Mouse (Mus musculus) forebrain, embryonic 14.5 days (tissue): ENCODE results near the gene Podxl. TPM values are rescaled to one million over a fixed set of nuclear protein-coding genes. Genes with fewer than 3 reads are reported as not detected.
A peak's percentile ranks its signal among the peaks of the same experiment; 100 is the strongest.

Experiments
- ATAC-seq: fragments of 200-750 bp; cut with Nextera tagmentation; 2 replicates; pipeline ENCODE4 v1.8.0; 2017; ENCODE audit warnings: mild to moderate bottlenecking, moderate library complexity
- DNase-seq: peaks from one replicate; pipeline ENCODE4 v3.0.0-alpha.2; 2015; ENCODE audit warnings: low spot score
- H3K27ac ChIP-seq: fragments of 300-500 bp; sonication (generic); 2 replicates; pipeline ENCODE4 v1.5.1; 2014; ENCODE audit warnings: low read depth, mild to moderate bottlenecking, control low read depth, low read length, moderate library complexity
- H3K27me3 ChIP-seq: fragments of 300-500 bp; sonication (generic); replicated peaks from 2 replicates; pipeline ENCODE4 v1.6.1; 2014; ENCODE audit warnings: low read length, control low read depth, mixed read lengths; ENCODE audit not compliant: control insufficient read depth, insufficient read depth
- H3K36me3 ChIP-seq: fragments of 300-500 bp; sonication (generic); 2 replicates; pipeline ENCODE4 v1.6.1; 2014; ENCODE audit warnings: low read length, control low read depth; ENCODE audit not compliant: control insufficient read depth, insufficient read depth
- H3K4me1 ChIP-seq: fragments of 300-500 bp; sonication (generic); 2 replicates; pipeline ENCODE4 v1.6.1; 2014; ENCODE audit warnings: antibody characterized with exemption, low read length, control low read depth; ENCODE audit not compliant: control insufficient read depth, insufficient read depth
- H3K4me2 ChIP-seq: fragments of 300-500 bp; sonication (generic); 2 replicates; pipeline ENCODE4 v1.6.1; 2014; ENCODE audit warnings: mild to moderate bottlenecking, control low read depth, low read length
- H3K4me3 ChIP-seq: fragments of 300-500 bp; sonication (generic); 2 replicates; pipeline ENCODE4 v1.5.1; 2014; ENCODE audit warnings: low read depth, low read length, control low read depth
- H3K9ac ChIP-seq: fragments of 300-500 bp; sonication (generic); 2 replicates; pipeline ENCODE4 v1.6.1; 2014; ENCODE audit warnings: mild to moderate bottlenecking, low read length, control low read depth, moderate library complexity
- H3K9me3 ChIP-seq: fragments of 300-500 bp; sonication (generic); replicated peaks from 2 replicates; pipeline ENCODE4 v1.6.1; 2016; ENCODE audit warnings: low read length, control low read depth, mixed read lengths; ENCODE audit not compliant: control insufficient read depth
- WGBS: fragments of 180-500 bp; shearing (Covaris S2); extraction: QIAGEN DNeasy Blood & Tissue Kit; methylation state at CpG from one replicate; pipeline ENCODE4 v1.1.7; 2014; 5-methylcytosine and 5-hydroxymethylcytosine counted together
- polyA plus RNA-seq: library from polyadenylated mRNA; unstranded; fragments of >200 nt; fragmentation: Nextera tagmentation; extraction: Ambion mirVana; gene quantifications from 2 replicates; pipeline ENCODE4 v1.2.1, GENCODE M21; 2014

Gene Podxl
- polyA plus RNA-seq, 1 experiment from 2014 or later: 10.7 TPM

DNA sequence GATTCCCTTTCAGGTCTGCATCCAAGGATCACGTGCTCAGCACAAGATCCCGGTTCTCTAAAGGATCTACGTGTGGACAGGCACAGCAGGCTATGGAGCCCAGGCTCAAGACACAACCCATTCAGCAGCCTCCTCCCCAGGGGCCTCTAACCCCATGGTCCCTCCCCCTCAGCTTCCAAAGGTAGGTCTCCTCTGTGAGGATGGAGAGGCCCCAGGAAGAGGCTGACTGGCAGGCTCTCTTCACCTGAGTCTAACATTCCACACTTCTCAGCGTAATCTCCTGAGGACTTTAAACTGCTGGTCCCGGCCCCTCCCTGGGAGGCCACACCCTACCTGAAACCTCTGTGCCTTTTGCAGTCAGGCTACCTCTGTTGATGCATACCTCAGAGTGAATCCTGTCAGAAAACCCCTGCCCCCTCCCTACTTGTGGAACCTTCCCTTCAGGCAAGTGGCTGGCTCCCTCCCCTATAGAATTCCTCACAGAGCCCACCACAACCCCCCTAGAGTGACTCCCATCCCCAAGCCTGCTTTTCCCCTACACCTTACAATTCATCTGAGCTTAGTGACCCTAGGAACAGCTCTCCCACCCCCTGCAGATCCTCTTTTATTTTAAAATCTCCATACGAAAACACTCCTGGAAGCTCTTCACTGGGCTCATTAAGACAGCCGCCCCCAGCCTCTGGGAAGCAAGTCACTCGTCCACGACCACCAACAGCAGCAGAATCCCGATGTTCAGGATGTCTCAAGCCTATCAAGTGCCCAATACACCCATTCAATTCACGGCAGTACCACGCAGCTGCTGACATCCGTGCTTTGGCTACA, 3.4 kb downstream of the Podxl start:
- DNase-seq (no peak), ATAC-seq (no peak)
- Histone ChIP-seq H3K4me1 (peaks cover 24% of the 10 kb centered on the region), H3K36me3 (no peaks in the 10 kb centered on the region), H3K4me3 (no peak overlapping the region), H3K4me2 (peak overlapping the region; percentile 96), H3K27me3 (no peaks in the 10 kb centered on the region), H3K9me3 (no peaks in the 10 kb centered on the region), H3K9ac (0 out of 2 replicates have a peak overlapping the region, but pooled peaks have one; percentile 8), H3K27ac (no peak overlapping the region)
- 9% methylated on average over 13 of the region's 13 CpGs for WGBS

DNA sequence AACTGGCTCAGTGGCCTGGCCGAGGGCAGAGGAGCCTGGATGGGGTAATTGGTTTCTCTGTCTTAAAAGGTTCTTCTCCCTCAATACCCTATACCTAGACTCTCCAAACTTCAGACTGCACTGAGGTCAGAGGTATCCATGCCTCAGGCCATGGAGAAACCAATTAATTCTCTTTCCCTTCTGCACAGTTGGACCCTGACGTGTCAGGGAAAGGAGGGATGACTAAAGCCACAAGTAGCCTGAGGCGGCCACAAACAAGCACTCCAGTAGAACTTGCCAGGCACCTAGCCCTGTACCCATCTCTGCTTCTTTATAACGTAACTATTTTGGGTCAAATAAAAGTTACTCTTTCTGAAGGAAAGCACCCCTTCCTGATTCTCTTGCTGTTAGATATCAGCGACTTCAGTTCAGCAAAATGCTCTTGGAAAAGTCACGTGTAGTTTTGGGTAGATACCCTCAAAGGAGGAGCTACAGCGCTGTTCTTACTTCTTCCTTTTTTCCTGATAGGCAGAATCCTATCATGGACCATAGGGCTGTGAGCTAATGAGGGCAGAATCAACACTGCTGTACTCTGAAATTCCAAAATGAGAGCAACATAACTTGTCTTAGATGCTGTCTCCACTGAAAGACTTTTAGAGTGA, 7.2 kb downstream of the Podxl start:
- no peak for DNase-seq
- no peak for ATAC-seq
- WGBS: 86% methylated on average over 7 of the region's 7 CpGs

DNA sequence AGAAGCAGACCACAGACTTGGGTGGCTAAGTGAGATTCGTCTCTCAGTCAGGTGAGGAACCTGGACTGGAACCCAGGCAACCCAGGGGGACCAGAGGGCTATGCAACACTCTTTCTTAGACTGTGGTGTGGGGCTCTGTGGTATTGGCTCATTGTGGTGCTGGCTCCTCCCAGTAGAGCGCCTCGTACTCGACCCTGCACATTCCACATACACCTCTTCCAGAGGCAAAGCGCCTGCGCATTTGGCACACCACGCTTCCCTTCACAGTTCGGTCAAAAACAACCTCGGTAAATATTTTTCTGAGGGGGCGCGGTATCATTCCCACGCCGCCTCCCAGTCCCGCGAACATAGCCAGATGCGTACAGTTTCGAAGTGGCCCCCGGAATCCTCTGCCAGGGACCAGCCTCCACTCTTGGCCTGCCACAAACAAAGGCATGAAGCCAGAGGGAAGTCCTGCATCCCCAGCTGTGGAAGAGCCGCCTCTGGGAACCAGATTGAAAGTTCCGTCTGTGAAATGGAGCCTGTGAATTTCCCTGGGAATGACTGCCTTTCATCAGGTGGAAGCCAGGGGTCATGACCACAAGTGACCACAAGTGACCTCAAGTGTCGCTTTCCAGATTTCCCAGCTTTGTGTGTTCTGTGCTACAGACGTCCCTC, 12.8 kb downstream of the Podxl start:
- H3K27me3 ChIP-seq: no peaks in the 10 kb centered on the region
- peaks cover 8% of the 10 kb centered on the region for H3K4me1 ChIP-seq
- no peak overlapping the region for H3K9ac ChIP-seq
- no peak overlapping the region for H3K4me3 ChIP-seq
- H3K27ac ChIP-seq: no peak overlapping the region
- ATAC-seq (no peak), DNase-seq (no peak)
- no peaks in the 10 kb centered on the region for H3K9me3 ChIP-seq
- no peaks in the 10 kb centered on the region for H3K36me3 ChIP-seq
- whole genome bisulfite sequencing: 83% methylated on average over 22 of the region's 22 CpGs
- H3K4me2 ChIP-seq: no peak overlapping the region

More for the DNA sequence above, 7.2 kb downstream of the Podxl start:
- no peak overlapping the region for H3K4me2 ChIP-seq
- H3K27ac ChIP-seq: no peak overlapping the region
- H3K4me1 ChIP-seq: peaks cover 10% of the 10 kb centered on the region
- H3K9ac ChIP-seq: no peak overlapping the region
- H3K4me3 ChIP-seq: no peak overlapping the region
- no peaks in the 10 kb centered on the region for H3K36me3 ChIP-seq
- H3K27me3 ChIP-seq: no peaks in the 10 kb centered on the region
- no peaks in the 10 kb centered on the region for H3K9me3 ChIP-seq

DNA sequence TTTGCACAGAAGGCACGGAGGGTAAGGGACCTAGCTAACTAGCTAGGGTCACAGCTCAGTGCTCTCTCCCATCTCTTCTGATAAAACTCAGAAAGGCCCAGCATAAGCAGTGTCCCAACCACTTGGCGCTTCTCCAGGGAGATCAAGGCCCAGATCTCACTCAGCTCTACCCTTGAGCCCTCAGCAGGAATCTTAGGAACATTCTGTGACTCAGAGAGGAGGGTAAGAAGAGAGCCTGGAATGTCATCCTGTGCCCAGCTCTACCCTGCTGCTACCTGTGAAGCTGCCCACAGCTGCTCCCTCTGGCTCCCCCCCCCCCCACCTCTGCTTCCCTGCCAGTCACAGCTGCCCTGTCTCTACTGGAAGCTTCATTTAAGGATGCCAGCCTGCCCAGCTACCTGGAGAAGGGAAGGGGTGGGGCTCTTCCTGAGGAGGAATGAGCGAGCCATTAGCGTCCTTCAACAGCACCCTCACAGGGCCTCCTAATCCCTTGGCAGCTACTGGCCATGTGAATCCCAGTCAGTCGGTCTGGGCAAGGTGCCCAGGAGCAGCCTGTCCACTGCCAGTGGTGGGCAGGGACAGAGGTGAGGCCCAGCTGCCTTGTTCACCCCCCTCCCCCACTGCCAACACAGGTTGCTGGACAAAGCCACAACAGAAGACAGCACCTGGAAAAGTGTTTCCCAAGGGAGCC, 14.3 kb downstream of the Podxl start:
- DNase-seq: peak; percentile 78
- Histone ChIP-seq H3K9ac (no peak overlapping the region), H3K9me3 (no peaks in the 10 kb centered on the region), H3K4me2 (no peak overlapping the region), H3K27me3 (no peaks in the 10 kb centered on the region), H3K27ac (peak overlapping the region; percentile 23), H3K4me3 (no peak overlapping the region), H3K4me1 (peaks cover 8% of the 10 kb centered on the region), H3K36me3 (no peaks in the 10 kb centered on the region)
- ATAC-seq: peak; percentile 81
- WGBS: 37% methylated on average over 5 of the region's 5 CpGs

DNA sequence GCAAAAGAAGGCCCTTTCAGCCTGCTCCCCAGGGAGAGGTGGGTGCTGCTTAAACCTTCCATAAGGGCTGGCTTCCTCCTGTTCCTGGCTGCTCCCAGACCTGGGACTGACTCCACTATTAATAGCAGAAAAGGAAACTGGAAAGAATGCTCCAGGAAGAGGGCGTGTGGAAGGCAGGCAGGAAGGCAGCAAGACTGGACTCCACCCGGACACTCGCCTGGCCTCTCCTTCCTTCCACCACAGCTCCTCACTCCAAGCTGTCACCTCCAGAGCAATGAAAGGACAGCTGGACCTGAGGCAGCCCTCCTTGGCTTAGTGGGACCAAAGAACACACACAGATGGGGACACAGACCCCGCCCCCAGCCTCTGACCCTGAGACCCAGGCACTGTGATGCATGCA, 19.5 kb downstream of the Podxl start:
- H3K9me3 ChIP-seq: no peaks in the 10 kb centered on the region
- WGBS: 86% methylated on average over 4 of the region's 4 CpGs
- no peak overlapping the region for H3K4me3 ChIP-seq
- no peak overlapping the region for H3K9ac ChIP-seq
- no peaks in the 10 kb centered on the region for H3K27me3 ChIP-seq
- ATAC-seq (no peak), DNase-seq (no peak)
- H3K36me3 ChIP-seq: no peaks in the 10 kb centered on the region
- peaks cover 3% of the 10 kb centered on the region for H3K4me1 ChIP-seq
- H3K4me2 ChIP-seq: no peak overlapping the region
- no peak overlapping the region for H3K27ac ChIP-seq

DNA sequence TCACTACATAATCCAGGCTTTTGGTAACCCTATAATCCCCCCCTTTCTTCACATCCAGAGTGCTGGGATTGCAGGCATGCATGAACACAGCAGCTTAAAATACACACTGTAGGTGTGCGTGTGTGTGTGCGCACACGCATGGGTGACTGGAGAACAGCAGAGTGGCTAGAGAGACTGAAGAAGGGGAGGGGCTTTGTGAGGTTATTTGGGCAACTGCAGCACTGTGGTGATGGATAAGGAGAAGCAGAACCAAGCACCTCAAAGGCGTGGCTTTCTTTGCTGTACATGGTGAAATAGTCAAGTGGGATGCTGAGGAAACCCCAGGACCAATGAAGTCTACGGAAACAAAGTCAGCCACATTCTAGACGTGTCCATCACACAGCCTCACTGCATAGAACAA, 23.8 kb downstream of the Podxl start:
- Histone ChIP-seq H3K4me2 (no peak overlapping the region), H3K27me3 (no peaks in the 10 kb centered on the region), H3K27ac (no peak overlapping the region), H3K9me3 (no peaks in the 10 kb centered on the region), H3K9ac (no peak overlapping the region), H3K4me3 (no peak overlapping the region), H3K36me3 (no peaks in the 10 kb centered on the region), H3K4me1 (no peaks in the 10 kb centered on the region)
- DNase-seq (no peak), ATAC-seq (no peak)
- WGBS: 92% methylated on average over 6 of the region's 6 CpGs

DNA sequence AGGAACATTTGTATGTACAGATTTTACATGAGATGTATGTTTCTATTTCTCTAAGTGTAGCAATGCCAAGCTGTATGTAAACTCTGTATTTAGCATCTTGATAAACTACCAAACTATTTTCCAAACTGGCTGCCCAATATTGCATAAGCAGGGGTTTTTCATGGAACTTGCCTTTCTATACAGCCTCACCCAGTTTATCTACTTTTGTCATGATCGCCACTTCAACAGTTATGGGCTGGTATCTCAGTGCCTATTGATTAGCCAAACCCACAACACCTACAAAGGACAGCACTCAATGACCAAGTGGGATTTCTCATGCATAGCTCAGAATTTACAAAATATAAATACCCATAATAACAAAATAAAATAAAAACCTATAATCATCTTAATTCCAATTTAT, 25.7 kb downstream of the Podxl start:
- Histone ChIP-seq H3K4me1 (no peaks in the 10 kb centered on the region), H3K36me3 (no peaks in the 10 kb centered on the region), H3K4me3 (no peak overlapping the region), H3K9ac (no peak overlapping the region), H3K27ac (no peak overlapping the region), H3K9me3 (no peaks in the 10 kb centered on the region), H3K27me3 (no peaks in the 10 kb centered on the region), H3K4me2 (no peak overlapping the region)
- DNase-seq (no peak), ATAC-seq (no peak)
- WGBS: 95% methylated on average over 1 of the region's 1 CpGs

DNA sequence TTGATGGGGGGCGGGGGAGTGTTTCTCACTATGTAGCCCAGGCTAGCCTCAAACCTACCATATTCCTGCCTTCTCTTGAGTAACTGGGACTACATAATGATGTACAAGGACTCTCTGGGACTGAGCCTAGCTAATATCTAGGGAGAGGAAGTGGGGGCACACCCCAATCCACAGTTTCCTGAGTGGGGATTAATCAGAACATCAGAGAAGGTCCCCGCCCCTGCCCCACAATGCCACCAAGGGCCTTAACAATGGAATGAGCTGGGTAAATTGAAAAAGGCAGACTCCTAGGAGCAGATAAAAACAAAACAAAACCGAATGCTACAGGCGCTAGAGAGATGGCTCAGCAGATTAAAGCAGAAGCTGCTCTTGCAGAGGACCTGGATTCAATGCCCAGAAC, 26.6 kb downstream of the Podxl start:
- H3K27me3 ChIP-seq: no peaks in the 10 kb centered on the region
- no peak overlapping the region for H3K4me3 ChIP-seq
- H3K4me1 ChIP-seq: no peaks in the 10 kb centered on the region
- DNase-seq (no peak), ATAC-seq (no peak)
- H3K9me3 ChIP-seq: no peaks in the 10 kb centered on the region
- H3K36me3 ChIP-seq: no peaks in the 10 kb centered on the region
- WGBS: 69% methylated on average over 4 of the region's 4 CpGs
- H3K9ac ChIP-seq: no peak overlapping the region
- H3K27ac ChIP-seq: no peak overlapping the region
- no peak overlapping the region for H3K4me2 ChIP-seq
